Mouse (Mus musculus): Measurements from ENCODE around the gene Ccnd2.

GRCm38 (mm10) chr6:127133433-127134245, 18.4 kb downstream of the Ccnd2 start:
- TF ChIP-seq EP300 (IDR thresholded peaks at IDR 0.05; ENCODE audit: low read depth) = no peak
- no peak for TF ChIP-seq CTCF (IDR thresholded peaks at IDR 0.05; ENCODE audit: low read depth)

All from heart, postnatal 0 days (tissue).